Mouse (Mus musculus) frontal cortex, postnatal 36 days (tissue): ENCODE results near the gene Ppm1b.
A peak's percentile ranks its signal among the peaks of the same experiment; 100 is the strongest.

Experiments
- DNase-seq, 2 experiments: peaks; one replicate each; pipeline ENCODE4 v3.0.0; 2022; ENCODE audit warnings: low spot score in 2 of 2

Ppm1b gene

DNA sequence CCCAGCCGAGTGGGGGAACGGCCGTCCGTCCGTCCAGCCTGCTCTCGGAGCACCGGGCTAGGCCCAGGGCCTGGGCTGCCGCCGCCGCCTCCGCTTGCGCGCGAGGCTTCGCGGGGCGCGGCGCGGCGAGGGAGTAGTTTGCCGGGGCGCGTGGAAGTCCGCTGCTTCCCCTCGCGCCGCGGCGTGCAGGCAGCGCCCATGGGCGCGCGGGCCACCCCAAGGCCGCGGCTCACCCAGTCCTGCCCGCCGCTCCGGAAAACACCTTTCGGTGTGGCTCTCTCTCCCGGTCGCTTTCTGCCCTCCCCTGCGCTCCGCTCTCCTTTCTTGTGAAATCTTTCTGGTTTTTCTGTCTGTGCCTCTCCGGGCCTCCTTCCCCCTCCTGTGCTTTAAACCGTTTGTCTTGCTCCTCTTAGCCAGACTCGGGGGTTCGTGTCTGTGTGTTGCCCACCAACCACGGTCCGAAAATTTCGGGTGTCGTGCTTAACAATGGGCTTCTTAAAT, 1.9 kb downstream of the Ppm1b start:
- DNase-seq = peak in 1 of 2 experiments; percentile 13

DNA sequence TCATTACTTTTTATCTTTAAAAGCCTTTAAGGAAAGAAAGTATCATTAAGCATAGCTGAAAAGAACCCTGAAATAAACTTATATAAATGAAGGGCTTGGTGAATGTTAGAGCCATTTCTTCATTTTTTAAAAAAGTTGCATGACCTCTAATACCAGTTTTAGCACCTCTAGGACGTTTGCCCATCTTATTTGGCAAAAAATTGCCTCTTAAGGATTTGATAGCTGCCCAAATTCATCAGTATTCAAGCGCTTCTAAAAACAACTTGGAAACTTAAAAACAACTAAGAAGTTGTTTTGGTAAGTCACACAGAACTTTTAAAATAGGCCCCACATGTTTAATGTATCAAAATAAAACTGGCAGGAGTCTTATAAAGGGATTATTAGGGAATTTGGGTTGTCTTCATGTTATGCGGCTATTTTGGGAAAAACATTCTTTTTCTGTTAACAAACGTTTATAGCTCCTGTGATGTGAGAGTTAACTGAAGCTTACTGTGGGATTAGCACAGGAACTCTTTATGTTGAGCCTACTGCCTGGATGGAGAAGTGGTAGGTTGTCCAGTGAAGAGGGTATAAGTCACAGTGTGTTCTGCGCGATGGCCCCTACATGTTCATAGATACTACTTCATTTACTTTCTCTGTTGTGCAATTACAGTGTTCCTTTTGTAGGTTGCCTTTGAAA, 2.6 kb downstream of the Ppm1b start:
- DNase-seq = no peak

DNA sequence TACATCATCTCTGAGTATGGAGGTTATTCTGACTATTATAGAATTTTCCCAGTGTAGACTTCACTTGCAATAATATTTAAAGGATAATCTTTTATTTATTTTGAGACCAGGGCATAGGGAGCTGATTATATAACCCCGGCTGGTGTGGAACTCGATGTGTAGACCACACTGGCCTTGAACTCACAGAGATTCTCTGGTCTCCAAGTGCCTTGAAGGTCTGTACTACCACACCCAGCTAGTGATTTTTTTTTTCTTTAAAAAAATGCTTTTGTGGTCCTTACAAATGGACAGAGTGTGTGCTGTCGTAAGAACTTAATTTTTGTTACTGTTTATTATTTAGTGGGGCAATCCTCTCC, 3.1 kb downstream of the Ppm1b start:
- no peak for DNase-seq

DNA sequence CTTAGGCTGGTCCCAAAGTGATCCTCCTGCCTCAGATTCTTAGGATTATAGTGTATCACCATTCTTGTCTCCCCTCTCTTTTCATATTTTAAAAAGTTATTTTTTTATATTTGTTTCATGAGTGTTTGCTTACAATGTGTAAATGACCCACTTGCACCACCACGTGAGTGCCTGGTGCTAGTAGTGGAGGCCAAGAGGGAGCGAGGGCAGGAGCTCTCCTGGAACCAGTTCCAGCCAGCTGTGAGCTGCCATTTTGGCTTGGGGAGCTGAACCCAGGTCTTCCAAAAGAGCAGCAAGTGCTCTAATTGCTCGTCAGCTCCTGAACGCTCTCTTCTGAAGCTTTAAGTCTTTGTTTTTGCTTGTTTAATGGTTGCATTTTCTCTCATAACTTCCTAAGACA, 3.6 kb downstream of the Ppm1b start:
- no peak for DNase-seq

DNA sequence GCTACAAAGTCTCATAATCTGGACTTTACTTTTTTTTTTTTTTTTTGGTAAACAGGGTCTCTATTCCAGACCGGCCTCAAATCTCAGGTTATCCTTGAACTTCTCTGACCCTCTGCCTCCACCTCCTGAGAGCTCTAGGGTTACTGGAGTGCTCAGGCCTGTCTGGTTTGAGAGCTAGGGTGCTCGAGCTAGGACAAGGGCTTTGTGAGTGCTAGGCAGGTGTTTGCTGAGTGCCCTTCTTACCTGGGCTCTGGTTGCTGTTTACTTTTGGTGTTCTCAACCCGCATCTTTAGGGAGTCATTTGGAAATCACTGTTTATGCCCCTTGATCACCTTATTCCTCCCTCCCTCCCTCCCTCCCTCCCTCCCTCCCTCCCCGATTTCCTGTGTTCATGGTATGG, 5.5 kb downstream of the Ppm1b start:
- no peak for DNase-seq

DNA sequence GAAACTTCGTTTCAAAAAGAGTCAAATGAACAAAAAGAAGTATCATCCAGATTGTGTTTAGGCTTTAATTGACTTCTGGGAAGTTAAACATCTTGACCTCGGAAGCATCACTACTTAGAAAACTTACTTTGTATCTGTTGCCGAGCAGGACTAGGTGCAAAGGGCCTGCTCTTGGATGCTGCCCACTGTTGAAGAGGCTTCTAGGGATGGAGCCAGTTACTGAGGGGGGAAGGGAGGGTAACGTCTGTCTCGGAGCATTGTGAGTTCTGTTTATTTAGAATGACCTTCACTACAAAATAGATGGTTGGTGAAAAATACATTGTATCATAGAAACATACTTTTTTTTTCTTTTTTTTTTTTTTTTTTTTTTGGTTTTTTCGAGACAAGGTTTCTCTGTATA, 7.1 kb downstream of the Ppm1b start:
- DNase-seq = no peak

DNA sequence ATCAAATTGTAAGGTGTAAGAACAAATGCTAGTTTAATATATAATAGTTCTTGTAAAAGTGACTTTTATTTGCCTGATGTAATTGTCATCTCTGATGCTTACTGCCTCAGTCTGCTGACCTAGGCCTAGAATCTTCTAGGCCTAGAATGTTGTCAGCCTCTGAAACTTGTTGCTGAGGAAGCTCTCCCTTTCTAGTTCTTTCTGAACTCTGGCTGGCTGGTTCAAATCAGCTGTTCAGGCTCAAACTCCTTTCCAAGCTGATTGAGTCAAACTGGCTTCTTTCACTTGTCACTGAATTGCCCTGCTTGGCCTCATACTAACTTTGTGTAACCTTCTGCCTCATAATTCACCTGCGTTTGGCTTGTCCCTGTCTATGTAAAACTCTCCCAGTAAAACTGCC, 9.7 kb downstream of the Ppm1b start:
- DNase-seq = no peak

DNA sequence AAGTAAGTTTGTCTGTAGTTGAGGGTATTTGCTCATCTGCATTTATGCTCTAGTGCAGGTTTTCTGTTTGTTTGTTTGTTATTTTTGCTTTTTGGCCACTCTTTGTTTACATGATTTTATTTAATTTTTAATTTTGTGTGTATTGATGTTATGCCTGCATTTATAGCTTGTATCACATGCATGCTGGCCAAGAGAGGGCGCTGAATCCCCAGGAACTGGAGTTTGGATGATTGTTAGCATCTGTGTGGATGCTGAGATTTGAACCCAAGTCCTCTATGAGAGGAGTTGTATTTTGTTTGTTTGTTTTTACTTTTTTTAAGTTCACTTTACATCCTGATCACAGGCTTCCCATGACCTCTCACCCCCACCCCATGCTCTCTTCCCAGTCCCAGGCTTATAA, 10.5 kb downstream of the Ppm1b start:
- DNase-seq = no peak

DNA sequence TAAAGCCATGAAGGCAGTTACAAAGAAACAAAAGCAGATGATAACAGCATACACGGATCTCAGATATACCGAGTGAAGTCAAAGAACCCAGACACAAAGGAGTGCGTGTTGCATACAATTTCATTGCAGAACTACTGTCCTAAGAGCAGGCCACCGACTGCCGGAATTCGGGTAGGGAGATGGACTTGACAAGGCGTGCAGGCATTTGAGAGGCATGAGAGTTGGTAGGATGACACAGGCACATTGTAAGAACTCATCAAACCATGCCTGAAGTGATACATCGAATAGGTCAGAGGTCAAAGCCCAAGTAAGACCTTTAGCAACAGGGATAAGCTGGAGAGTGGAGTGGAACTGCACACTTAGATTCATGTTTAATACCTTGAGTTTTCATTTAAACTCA, 13.4 kb downstream of the Ppm1b start:
- DNase-seq = no peak

DNA sequence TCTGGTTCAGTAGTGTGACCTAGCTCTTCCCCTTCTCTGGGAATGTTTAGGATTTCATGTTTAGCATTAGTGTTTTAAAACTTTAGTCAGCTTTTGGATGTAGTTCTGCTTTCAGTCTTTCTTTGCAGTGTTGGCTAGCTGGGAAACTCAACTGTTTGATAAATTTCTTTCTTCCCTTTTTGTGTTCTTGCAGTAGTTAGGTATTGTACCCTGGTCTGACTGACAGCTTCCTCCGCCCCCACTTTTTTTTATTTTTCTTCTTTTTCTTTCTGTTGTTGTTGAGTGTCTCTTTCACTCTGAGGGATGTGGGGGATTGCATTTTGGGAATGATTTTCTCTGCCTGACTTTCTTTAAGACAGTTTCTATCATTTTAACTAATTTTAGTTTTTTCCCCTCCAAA, 25.2 kb downstream of the Ppm1b start:
- DNase-seq = no peak

DNA sequence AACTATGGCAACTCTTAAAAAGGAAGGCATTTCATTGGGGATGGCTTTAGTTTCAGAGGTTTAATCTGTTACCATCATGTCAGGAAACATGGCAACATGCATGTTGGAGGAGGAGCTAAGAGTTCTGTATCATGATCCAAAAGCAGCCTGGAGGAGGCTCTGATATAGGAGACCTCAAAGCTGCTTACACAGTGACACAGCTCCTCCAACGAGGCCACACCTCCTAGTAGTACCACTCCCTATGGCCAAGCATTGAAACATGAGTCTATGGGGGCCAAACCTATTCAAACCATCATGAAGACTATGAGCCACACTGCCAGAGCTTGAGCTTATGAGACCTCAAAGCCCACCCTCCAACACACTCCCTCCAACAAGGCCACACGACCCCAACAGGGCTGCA, 26.2 kb downstream of the Ppm1b start:
- no peak for DNase-seq

DNA sequence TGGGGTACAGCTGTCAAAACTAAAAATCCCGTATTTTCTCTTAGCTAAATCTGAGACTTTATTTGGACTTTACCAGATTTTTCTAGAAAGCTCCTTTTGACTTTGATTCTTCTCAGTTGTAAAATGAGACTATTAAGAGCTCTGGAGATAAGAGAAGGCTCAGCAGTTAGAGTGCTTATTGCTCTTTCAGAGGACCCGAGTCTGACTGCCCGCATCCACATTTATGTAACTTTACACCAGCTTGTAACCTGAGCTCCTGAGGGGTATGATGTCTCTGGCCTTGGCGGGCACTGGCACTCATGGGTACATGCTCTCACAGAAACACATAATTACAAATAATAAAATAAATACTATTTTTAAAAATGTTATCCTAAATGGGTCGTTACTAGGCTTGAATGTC, 29.8 kb downstream of the Ppm1b start:
- no peak for DNase-seq

DNA sequence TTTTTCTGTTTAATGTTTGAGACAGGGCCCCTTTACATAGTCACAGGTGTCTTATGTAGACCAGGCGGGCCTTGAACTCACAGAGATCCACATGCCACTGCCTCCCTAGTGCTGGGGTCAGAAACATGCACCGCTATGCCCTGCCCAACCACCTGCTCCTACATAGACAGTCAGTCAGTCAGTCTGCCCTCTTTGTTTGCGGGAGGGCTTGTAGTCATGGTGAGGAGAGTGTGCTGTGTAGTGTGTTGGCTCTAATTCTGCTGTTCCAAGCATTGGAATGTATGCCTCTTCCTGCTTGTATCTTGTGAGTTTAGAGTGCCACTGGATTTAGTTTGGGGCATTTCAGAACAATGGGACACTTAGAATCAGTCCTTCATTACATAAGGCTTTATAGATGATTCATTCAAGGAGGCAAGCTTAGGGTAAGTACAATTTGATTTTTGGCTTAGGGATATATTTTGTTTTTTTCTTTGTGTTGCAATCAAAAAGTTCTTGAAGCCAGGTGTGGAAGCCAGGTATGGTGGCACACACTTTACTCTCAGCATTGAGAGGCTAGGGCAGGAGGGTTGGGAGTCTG, 31.4 kb downstream of the Ppm1b start:
- DNase-seq = no peak

DNA sequence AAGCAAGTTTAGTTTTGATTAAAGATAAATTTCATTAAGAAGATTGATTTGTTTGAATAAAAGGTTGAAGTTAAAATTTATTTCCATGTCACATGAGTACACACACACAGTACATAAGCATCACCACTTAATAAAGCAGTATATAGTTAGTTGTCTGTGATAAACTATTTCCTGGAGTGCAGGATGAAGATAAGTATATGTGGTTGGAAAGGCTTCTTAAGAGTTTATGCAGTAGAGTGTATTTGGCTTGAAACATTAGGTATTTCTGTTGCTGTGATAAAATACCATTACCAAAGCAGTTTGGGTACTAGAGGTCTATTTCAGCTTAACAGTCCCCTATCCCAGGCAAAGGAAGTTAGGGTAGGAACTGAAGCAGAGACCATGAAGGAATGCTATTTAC, 32.0 kb downstream of the Ppm1b start:
- DNase-seq = no peak

DNA sequence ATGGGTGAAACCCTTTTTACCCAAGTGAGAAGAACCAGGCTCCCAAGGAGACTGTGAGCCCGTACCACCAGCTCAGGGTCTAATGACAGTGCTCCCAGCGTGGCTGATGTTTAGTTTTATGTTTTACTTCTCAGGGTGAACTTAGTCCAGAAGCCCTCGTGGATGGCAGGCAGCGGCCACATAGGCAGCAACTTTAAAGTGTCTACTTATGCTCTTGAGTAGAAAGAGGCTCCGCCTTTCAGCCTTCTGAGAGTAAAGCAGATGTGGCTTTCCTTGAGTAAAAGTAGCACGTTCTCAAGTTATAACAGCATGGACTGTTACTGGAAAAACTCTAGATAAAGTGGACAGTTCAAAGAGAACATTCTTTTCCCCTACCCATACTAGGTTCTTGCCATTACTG, 39.3 kb downstream of the Ppm1b start:
- no peak for DNase-seq

DNA sequence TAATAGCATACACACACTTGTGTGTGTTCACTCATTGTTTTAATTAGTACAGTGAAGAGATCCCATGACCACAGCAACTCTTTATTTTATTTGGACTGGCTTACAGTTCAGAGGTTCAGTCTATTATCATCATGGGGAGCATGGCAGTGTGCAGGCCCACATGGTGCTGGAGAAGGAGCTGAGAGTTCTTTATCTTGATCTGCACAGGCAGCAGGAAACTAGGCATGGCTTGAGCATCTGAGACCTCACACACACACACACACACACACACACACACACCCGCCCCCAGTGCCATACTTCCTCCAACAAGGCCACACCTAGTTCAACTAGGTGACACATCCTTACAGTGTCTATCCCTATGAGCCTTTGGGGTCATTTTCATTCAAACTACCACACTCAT, 41.1 kb downstream of the Ppm1b start:
- DNase-seq = no peak

DNA sequence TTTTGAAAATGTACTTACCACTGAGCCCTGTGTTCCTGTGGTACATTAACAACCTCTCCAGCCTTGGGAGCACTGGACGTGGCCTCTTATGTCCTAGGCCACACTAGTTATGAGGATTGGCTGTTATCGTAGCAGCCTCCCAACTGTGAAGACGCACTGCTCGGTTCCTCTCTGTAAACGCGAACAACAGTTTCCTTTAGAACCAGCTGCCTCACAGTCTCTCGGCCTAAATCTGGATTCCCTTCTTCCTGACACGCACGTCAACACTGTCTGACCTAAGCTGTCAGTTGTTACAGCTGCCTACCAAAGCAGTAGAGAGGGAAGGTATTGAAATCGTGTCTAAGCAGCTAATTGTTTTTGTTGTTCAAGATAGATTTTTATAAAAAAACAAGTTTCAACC, 43.1 kb downstream of the Ppm1b start:
- no peak for DNase-seq

DNA sequence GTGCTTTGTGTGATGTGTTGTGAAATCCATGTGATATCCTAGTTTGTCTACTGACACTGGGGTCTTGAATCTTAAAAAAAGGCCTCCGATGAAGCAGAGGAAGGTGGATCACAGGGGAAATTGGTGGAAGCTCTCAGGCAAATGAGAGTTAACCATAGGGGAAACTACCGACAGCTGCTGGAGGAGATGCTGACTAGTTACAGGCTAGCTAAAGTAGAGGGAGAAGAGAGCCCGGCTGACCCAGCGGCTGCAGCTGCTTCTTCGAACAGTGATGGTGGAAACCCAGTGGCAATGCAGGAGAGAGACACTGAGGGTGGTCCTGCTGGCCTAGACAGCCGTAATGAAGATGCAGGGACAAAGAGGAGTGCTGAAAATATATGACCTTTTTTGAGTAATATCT, 56.9 kb downstream of the Ppm1b start:
- no peak for DNase-seq

DNA sequence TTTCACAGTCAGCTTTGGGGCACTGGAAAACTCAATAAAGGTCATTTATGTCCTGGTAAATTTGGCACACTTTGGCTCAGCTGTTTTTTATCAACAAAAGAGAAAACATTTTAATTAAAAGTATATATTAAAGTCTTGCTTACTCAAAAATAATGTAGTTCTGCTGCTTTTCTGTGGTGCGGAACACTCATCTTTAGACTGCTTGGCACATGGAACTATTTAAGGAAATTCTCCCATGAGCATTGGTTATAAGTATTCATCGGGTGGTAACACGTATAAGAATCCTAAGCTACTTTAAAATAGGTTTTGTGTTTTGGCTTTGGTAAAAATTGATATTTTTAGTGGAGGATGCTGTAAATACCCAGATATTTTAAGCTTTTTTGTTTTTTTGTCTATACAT, 58.1 kb downstream of the Ppm1b start:
- no peak for DNase-seq

DNA sequence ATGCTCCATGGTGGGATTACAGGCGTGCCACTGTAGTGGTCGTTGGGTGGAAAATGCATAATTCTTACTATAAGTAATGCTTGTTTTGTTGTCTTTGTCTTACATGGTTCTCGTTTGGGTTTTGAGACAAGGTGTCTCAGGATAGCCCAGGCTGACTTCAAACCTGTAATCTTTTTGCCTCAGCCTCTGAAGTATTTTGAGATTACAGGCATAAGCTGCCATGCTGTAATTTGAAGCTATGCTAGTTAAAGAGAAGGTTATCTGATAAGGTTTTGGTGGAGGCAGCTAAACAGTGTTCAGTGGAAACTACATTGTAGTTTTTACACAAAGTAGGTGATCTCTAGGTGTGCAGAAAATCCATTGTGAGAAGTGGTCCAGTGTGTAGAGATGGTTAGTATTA, 61.8 kb downstream of the Ppm1b start:
- DNase-seq = no peak

DNA sequence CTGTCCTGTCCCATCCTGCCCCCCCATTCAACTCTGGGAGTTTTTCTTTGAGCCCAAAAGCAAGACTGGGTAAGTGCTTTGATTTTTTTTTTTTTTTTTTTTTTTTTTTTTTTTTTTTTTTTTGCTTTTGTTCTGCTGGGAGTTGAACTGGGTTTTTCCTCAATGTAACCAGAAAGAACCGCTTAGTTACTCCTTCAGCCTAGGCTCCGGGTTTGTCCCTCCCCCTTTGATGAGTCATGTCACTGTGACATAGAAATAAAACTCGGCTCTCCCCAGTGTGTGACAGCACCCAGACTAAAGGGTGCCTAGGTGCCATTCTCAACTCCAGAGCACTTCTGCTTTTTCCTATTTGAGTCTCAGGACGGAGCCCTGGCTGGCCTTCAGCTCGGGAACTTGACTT, 62.3 kb downstream of the Ppm1b start:
- DNase-seq = no peak

DNA sequence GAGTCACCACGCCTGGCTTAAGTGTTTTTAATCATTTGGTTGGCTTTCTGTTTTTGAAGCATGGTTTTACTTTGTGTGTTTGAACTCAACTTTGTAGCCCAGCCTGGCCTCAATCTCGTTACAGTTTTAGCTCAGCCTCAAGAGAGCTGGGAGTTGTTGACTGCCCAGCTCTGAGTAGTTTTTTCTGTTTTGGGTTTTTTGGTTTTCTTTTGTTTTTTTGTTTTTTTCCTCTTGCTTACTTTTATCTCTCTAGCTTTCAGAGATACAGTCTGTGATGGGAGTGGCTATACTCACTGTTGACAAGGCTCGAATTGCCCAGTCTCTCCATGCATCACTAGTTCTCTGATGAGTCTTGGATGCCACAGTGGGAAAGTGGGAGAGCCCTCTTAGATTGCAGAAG, 63.8 kb downstream of the Ppm1b start:
- no peak for DNase-seq

DNA sequence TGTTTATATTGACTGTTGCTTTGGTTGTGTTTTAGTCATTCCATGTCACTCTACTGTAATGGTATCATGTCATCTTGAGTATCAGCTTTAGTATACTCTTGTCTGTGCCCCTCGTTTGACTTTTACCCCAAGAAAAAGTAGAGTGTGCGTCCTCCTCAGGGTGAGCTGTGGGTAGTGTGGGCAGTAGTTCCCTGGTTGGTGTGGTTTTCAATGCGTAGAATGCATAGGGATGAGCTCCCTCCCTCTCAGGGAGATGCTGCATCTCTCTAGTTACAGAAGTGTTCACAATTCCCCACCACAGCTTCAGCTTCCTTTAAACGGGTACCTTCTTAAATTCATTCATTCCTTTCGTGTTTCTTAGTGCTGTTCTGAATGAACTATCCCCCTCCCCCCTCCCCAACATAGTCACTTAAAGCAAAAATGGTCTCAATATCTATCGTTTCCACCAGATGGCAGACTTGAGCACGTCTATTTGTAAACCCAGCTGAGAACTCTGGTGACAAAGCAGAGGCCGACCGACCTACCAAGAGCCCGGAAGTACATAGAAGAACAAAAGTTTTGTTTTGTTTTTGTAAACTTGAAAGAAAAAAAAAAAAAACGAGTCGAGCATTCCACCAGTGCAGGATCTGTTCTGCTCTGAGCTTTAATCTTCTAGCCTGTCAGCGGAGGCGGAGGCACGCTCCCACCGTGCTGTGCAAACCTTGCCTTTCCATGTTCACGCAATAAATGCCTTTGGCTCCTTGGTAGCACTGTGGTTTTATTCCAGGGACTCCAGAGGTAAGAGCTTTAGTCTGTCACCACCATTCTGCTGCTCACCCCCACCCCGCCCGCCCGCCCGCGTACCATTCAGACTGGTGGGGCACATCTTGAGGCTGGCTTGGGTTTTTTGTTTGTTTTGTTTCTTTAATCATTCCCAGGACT, 67.0 kb downstream of the Ppm1b start:
- peak in 1 of 2 experiments; percentile 71 for DNase-seq
